Mouse (Mus musculus): Measurements from ENCODE around the gene Gm16253. TPM values are rescaled to one million over a fixed set of nuclear protein-coding genes. Genes with fewer than 3 reads are reported as not detected.

Gm16253 gene
- polyA plus RNA-seq (2014; fragmentation: Illumina TruSeq; extraction: RNeasy Lipid Tissue Mini Kit (QIAGEN cat#74804); ENCODE audit: low read depth, low replicate concordance), result not detected

DNA sequence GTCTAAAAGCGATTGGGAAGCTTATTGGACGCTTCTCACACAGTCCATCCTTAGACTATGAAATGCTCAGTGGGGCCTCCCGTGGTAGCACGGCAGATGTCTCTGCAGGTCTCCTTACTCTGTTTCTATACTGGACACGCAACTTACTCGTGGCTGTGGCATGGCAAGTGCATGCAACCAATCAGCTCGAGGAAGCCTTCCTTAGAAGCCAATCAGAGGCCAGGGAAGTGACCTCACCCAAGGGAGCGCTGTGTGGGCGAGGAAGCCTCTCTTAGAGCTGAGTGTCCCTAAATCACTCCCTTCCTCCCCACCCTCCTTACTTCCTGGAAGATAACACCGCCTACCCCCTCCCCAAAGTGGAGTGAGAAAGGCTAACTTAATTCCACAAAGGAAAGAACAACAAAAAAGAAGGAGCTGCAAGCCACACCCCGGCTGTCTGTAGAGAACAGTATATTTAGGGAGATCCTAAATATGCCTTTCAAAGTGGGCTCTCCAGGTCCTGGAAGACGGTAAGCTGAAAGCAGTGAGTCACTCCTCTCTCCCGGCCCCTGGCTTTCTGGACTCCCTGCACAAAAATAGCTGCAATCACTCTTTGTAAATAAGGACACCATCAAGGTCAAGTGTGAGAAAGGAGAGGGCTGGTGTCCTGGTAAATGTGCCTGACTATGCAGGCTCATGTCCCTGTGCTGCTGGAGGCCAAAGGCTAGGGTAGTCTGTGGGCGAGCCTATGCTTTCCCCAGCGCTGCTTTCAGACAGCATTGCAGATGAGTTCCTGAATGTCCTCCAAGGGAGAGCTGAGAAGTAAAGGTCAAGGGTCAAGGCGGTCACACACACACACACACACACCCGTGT, at the start of gene Gm16253:
Gene Gm16253, plus strand, starts transcription at position 295 of the 852 bp plus-strand sequence.

DNA sequence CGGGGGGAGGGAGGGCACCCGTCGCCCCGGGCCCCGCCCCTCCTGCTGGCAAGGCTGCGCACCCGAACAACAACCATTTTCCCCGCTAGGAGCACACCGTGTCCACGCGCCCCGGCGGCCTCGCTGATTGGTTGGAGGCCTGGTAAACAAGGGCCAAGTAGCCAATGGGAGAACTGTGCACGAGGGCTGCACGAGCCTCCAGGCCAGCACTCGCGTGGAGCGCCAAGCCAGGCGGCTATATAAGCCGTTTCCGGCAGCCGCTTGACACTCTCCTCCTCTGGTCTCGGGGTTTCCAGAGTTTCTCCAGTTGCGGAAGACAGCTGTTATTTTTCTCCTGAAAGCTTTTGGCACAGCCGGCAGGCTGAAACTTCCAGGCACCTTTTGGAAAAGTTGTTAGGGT, 19.1 kb upstream of the Gm16253 start, which contains the start of gene Txnip:
Gene Txnip, plus strand, starts transcription at position 264 of the 400 bp plus-strand sequence.

DNA sequence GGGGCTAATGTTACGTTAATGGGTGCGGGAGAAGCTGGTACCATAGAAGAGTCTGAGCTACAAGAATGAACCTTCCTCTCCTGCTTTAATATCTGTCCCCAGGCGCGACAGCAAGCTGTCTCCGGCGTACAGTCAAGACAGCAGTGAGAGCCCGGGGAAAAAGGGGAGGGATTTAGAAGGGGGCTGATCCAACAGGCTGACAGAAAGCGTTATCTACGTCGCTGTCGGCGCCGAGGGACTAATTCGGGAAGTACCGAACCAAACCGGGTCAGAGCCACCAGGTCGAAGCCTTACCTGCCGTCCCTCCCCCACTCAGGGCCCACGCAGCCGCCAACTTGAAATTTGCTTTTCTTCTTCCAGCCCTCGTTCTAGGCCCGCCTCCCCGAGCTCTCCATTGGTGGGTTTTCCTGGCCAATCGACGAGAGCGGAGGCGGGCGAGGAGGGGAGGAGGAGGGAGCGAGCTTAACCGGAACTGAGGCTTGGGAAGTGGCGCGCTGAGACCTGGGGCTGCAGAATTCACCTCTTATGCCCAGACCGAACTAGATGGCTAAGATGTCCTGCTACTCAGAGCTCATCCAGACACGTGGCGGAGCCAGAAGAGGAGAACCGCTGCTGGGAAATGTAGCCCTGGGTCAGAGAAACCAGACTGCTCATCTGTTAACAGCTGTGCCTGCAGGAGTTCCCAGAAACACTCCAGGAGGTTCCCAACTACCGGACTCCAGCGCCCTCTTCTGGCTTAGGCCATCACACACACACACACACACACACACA, 17.2 kb downstream of the Gm16253 start, which contains the start of gene Polr3gl:
Gene Polr3gl, minus strand, starts transcription at position 392 of the 771 bp plus-strand sequence.

DNA sequence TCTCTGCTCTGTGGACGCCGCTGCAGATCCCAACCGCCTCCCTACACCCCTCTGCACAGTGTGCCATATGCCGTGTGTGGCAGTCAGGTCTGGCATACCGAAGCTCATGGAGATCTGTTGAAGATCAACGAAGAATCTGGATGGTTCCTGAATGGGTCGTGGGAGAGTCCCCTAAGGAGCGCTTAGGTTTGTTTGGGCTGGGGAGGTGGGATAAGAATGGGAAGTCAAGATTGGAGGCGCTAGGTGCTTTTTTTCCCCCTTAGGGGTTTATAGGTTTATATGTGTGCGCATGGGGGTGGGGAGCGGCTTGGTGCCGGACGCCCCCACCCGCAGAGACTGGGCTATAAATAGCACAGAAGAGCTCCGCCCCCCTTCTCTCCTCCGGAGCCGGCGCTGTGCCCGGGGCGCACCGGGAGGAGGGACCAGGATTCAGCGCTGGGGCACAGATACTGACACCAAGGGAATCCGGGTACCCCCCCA, 19.5 kb downstream of the Gm16253 start, which contains the start of gene Ankrd34a:
Gene Ankrd34a, plus strand, starts transcription at position 409 of the 480 bp plus-strand sequence.

DNA sequence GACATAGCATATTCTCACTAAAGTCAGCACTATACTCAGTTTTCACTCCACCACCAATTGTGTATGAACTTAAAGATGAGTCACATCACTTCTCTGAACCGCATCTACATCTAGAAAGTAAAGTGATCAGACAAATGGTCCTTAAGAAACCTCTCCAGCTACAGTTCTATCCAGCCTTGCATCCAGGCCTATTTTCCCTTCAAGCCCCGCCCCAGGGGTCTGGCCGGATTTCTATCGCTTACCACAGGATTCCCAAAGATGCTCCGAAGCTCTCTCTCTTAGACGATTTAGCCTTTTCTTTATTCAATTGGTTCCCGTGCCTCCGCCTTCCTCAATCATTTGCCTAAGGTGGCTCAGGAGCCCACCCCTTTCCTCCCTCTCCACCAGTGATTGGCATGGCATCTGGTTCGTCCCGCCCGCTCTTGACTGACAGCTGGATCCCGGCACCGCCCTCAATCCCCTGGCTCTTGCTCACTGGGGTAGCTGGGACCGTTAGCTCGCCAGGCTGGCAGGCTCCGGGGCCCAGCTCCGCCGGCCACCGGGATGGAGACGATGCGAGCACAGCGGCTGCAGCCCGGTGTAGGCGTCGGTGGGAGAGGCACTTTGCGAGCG, 24.0 kb downstream of the Gm16253 start, which contains the start of gene Lix1l:
Gene Lix1l, plus strand, starts transcription at position 511 of the 612 bp plus-strand sequence.

DNA sequence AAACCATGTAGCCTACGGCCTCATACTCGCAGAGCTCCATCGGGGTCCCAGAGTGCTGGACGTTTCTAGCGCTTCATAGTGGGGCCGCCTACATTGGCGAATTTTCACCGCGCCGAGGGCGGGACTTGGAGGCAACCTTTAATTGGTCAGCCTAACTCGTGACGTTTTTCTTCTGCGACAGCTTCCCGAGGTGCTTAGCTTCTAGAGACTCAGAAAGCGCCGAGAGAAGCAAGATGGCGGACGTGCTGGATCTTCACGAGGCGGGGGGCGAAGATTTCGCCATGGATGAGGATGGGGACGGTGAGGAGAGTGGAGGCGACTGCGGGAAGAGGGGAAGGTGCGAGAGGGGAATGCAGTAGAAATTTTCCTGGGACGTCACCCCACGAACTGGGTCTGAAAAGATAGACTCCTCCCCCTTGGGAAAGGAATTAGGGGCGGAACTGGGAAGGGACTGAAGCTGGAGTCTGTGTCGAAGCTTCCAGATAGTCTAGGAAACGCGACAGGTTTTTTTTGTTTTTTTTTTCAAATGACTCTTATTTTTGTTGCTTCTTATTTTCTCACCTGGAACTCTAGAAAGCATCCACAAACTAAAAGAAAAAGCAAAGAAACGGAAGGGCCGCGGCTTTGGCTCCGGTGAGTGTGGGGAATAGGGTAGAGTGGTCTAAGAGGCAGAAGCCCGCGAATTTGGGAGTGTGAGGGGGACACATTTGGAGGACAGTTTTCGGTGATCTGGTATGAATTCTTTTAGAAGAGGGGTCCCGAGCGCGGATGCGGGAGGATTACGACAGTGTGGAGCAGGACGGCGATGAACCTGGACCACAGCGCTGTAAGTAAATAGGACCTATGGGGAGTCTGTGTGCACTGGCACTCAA, 53.2 kb downstream of the Gm16253 start, which contains the start of gene Rbm8a:
Gene Rbm8a, plus strand, starts transcription at position 205 of the 872 bp plus-strand sequence.

Other genes starting within 250 kb of the Gm16253 start
- gene BC107364, start 124.7 kb upstream of the Gm16253 start, polyA plus RNA-seq (2014; fragmentation: Illumina TruSeq; extraction: RNeasy Lipid Tissue Mini Kit (QIAGEN cat#74804); ENCODE audit: low read depth, low replicate concordance), result not detected
- not detected for gene Hfe2, start 51.8 kb upstream of the Gm16253 start, polyA plus RNA-seq (2014; fragmentation: Illumina TruSeq; extraction: RNeasy Lipid Tissue Mini Kit (QIAGEN cat#74804); ENCODE audit: low read depth, low replicate concordance)
- 762 TPM for gene Txnip, start 19.0 kb upstream of the Gm16253 start, polyA plus RNA-seq (2014; fragmentation: Illumina TruSeq; extraction: RNeasy Lipid Tissue Mini Kit (QIAGEN cat#74804); ENCODE audit: low read depth, low replicate concordance)
- 65.4 TPM for gene Polr3gl, start 17.2 kb downstream of the Gm16253 start, polyA plus RNA-seq (2014; fragmentation: Illumina TruSeq; extraction: RNeasy Lipid Tissue Mini Kit (QIAGEN cat#74804); ENCODE audit: low read depth, low replicate concordance)
- gene Ankrd34a, start 19.7 kb downstream of the Gm16253 start, polyA plus RNA-seq (2014; fragmentation: Illumina TruSeq; extraction: RNeasy Lipid Tissue Mini Kit (QIAGEN cat#74804); ENCODE audit: low read depth, low replicate concordance), result not detected
- gene Lix1l, start 24.2 kb downstream of the Gm16253 start, polyA plus RNA-seq (2014; fragmentation: Illumina TruSeq; extraction: RNeasy Lipid Tissue Mini Kit (QIAGEN cat#74804); ENCODE audit: low read depth, low replicate concordance), result 15.5 TPM
- 30.9 TPM for gene Rbm8a, start 52.9 kb downstream of the Gm16253 start, polyA plus RNA-seq (2014; fragmentation: Illumina TruSeq; extraction: RNeasy Lipid Tissue Mini Kit (QIAGEN cat#74804); ENCODE audit: low read depth, low replicate concordance)
- 13.1 TPM for gene Pex11b, start 58.4 kb downstream of the Gm16253 start, polyA plus RNA-seq (2014; fragmentation: Illumina TruSeq; extraction: RNeasy Lipid Tissue Mini Kit (QIAGEN cat#74804); ENCODE audit: low read depth, low replicate concordance)
- 0.13 TPM for gene Gm42957, start 58.5 kb downstream of the Gm16253 start, polyA plus RNA-seq (2014; fragmentation: Illumina TruSeq; extraction: RNeasy Lipid Tissue Mini Kit (QIAGEN cat#74804); ENCODE audit: low read depth, low replicate concordance)
- 0.28 TPM for gene Itga10, start 68.6 kb downstream of the Gm16253 start, polyA plus RNA-seq (2014; fragmentation: Illumina TruSeq; extraction: RNeasy Lipid Tissue Mini Kit (QIAGEN cat#74804); ENCODE audit: low read depth, low replicate concordance)
- 0.47 TPM for gene Ankrd35, start 93.1 kb downstream of the Gm16253 start, polyA plus RNA-seq (2014; fragmentation: Illumina TruSeq; extraction: RNeasy Lipid Tissue Mini Kit (QIAGEN cat#74804); ENCODE audit: low read depth, low replicate concordance)
- 4.9 TPM for gene Pias3, start 119.4 kb downstream of the Gm16253 start, polyA plus RNA-seq (2014; fragmentation: Illumina TruSeq; extraction: RNeasy Lipid Tissue Mini Kit (QIAGEN cat#74804); ENCODE audit: low read depth, low replicate concordance)
- gene Nudt17, start 131.6 kb downstream of the Gm16253 start, polyA plus RNA-seq (2014; fragmentation: Illumina TruSeq; extraction: RNeasy Lipid Tissue Mini Kit (QIAGEN cat#74804); ENCODE audit: low read depth, low replicate concordance), result not detected
- 28.5 TPM for gene Polr3c, start 150.6 kb downstream of the Gm16253 start, polyA plus RNA-seq (2014; fragmentation: Illumina TruSeq; extraction: RNeasy Lipid Tissue Mini Kit (QIAGEN cat#74804); ENCODE audit: low read depth, low replicate concordance)
- gene Rnf115, start 150.7 kb downstream of the Gm16253 start, polyA plus RNA-seq (2014; fragmentation: Illumina TruSeq; extraction: RNeasy Lipid Tissue Mini Kit (QIAGEN cat#74804); ENCODE audit: low read depth, low replicate concordance), result 137 TPM

Data from sigmoid colon, adult 10 weeks (tissue).